20 mouse cellular contexts compared by ENCODE assay signal in genomic region chr15:80019625-80020024, GRCm38 (mm10). TPM values are rescaled to one million over a fixed set of nuclear protein-coding genes. Genes with fewer than 3 reads are reported as not detected.
DNase-seq lines count a peak whose midpoint lies in the region; ATAC-seq lines count a peak whose summit lies in the region.
"Had no signal": no experiment of that assay in that cellular context is flagged by ENCODE, and none has a peak within 500 bp of the region (broad histone marks: within the 10 kb centered on the region; RNA-seq: fewer than 3 reads in every experiment).

No protein-coding gene starts in this region.

- no peak overlapping the region for H3K4me2 ChIP-seq in forebrain, embryonic 11.5 days (ENCODE audit: low read depth, low read length, severe bottlenecking)
- H3K4me2 ChIP-seq in lung, embryonic 15.5 days = no peak overlapping the region
- H3K4me2 ChIP-seq: liver, embryonic 11.5 days; lung, embryonic 14.5 days had no signal

- 0 out of 2 replicates have a peak overlapping the region, but pooled peaks have one; percentile 25 for H3K27ac ChIP-seq in forebrain, embryonic 10.5 days
- no peak overlapping the region for H3K27ac ChIP-seq in forebrain, embryonic 11.5 days (ENCODE audit: low read depth, low read length)
- H3K27ac ChIP-seq in heart, embryonic 10.5 days = 0 out of 2 replicates have a peak overlapping the region, but pooled peaks have one; percentile 4
- H3K27ac ChIP-seq in lung, embryonic 15.5 days = peak overlapping the region; percentile 73
- H3K27ac ChIP-seq in brown adipose tissue, adult 24 weeks (replicated peaks; ENCODE audit: low read depth, low read length) = peak overlapping the region; percentile 61

- H3K36me3 ChIP-seq in forebrain, embryonic 10.5 days (replicated peaks) = no peaks in the 10 kb centered on the region
- H3K36me3 ChIP-seq in forebrain, embryonic 11.5 days (ENCODE audit: control insufficient read depth, insufficient read depth, low read length) = no peaks in the 10 kb centered on the region
- H3K36me3 ChIP-seq in heart, embryonic 10.5 days = no peaks in the 10 kb centered on the region
- H3K36me3 ChIP-seq in lung, embryonic 15.5 days = no peaks in the 10 kb centered on the region

- DNase-seq in forebrain, embryonic 10.5 days (ENCODE audit: extremely low spot score, low spot score) = no peak
- DNase-seq in forebrain, embryonic 11.5 days (ENCODE audit: low spot score) = no peak
- DNase-seq in heart, embryonic 10.5 days (ENCODE audit: low spot score) = no peak
- DNase-seq in heart, adult 18-20 months = no peak
- DNase-seq in lung, postnatal 25 days (ENCODE audit: low spot score) = no peak
- no peak for DNase-seq in adipocyte (ENCODE audit: low spot score)
- DNase-seq: adrenal gland, postnatal 10 days; cerebellum, adult 11 months; cerebellum, postnatal 10 days; embryo, embryonic 11 days; heart, postnatal 4 days; kidney, adult 18-20 months; kidney, postnatal 10 days; left cerebral cortex, postnatal 4 days; lung, embryonic 14.5 days; thymus, adult 2 months had no signal

- peaks cover 50% of the 10 kb centered on the region for H3K27me3 ChIP-seq in forebrain, embryonic 10.5 days (ENCODE audit: poor library complexity, severe bottlenecking)
- peaks cover 21% of the 10 kb centered on the region for H3K27me3 ChIP-seq in forebrain, embryonic 11.5 days (ENCODE audit: control insufficient read depth, insufficient read depth, low read length)
- peaks cover 36% of the 10 kb centered on the region for H3K27me3 ChIP-seq in heart, embryonic 10.5 days (ENCODE audit: insufficient read depth, poor library complexity, severe bottlenecking)
- peaks cover 18% of the 10 kb centered on the region for H3K27me3 ChIP-seq in lung, embryonic 15.5 days

- 65% methylated on average over 4 of the region's 4 CpGs for WGBS in forebrain, embryonic 10.5 days
- 63% methylated on average over 4 of the region's 4 CpGs for WGBS in forebrain, embryonic 11.5 days
- WGBS in heart, embryonic 10.5 days = 48% methylated on average over 4 of the region's 4 CpGs
- 34% methylated on average over 4 of the region's 4 CpGs for WGBS in lung, embryonic 15.5 days

- H3K4me3 ChIP-seq in forebrain, embryonic 10.5 days = no peak overlapping the region
- no peak overlapping the region for H3K4me3 ChIP-seq in forebrain, embryonic 11.5 days (ENCODE audit: low read depth, low read length)
- no peak overlapping the region for H3K4me3 ChIP-seq in heart, embryonic 10.5 days
- H3K4me3 ChIP-seq in lung, embryonic 15.5 days = no peak overlapping the region
- H3K4me3 ChIP-seq in brown adipose tissue, adult 24 weeks (ENCODE audit: insufficient read depth, low read depth, low read length) = no peak overlapping the region
- H3K4me3 ChIP-seq: megakaryocyte, embryonic 14.5 days had no signal

- no peak for ATAC-seq in forebrain, embryonic 11.5 days (replicated peaks; ENCODE audit: low FRiP score)
- no peak for ATAC-seq in lung, embryonic 15.5 days (ENCODE audit: borderline replicate concordance, extremely low read depth, low FRiP score, low TSS enrichment)

- H3K9me3 ChIP-seq in forebrain, embryonic 10.5 days = no peaks in the 10 kb centered on the region
- no peaks in the 10 kb centered on the region for H3K9me3 ChIP-seq in forebrain, embryonic 11.5 days (ENCODE audit: control insufficient read depth, low read length)
- H3K9me3 ChIP-seq in heart, embryonic 10.5 days = no peaks in the 10 kb centered on the region
- no peaks in the 10 kb centered on the region for H3K9me3 ChIP-seq in lung, embryonic 15.5 days
- H3K9me3 ChIP-seq: megakaryocyte, embryonic 14.5 days had no signal

- no peak overlapping the region for H3K9ac ChIP-seq in forebrain, embryonic 11.5 days (ENCODE audit: low read length)
- no peak overlapping the region for H3K9ac ChIP-seq in lung, embryonic 15.5 days
- H3K9ac ChIP-seq: lung, embryonic 14.5 days had no signal

- peaks cover 25% of the 10 kb centered on the region for H3K4me1 ChIP-seq in forebrain, embryonic 10.5 days
- peaks cover 2% of the 10 kb centered on the region; the same call in 1 of the 2 replicates for H3K4me1 ChIP-seq in forebrain, embryonic 11.5 days (replicated peaks; ENCODE audit: control insufficient read depth, insufficient read depth, low read length)
- peaks cover 36% of the 10 kb centered on the region for H3K4me1 ChIP-seq in heart, embryonic 10.5 days
- peaks cover 20% of the 10 kb centered on the region for H3K4me1 ChIP-seq in lung, embryonic 15.5 days
- peaks cover 4% of the 10 kb centered on the region for H3K4me1 ChIP-seq in brown adipose tissue, adult 24 weeks (ENCODE audit: control insufficient read depth, insufficient read depth, insufficient read length, low read length)

RNA-seq across cellular contexts. Expression of gene Pdgfb, which starts 4.8 kb away (rescaled TPM):
- polyA plus RNA-seq in forebrain, embryonic 10.5 days (2016; fragmentation: Nextera tagmentation; extraction: Ambion mirVana) = 1.8 TPM in 2 replicates
- 2.8 and 2.9 TPM in 2 replicates for polyA plus RNA-seq in forebrain, embryonic 11.5 days (2014; fragmentation: Nextera tagmentation; extraction: Ambion mirVana)
- polyA plus RNA-seq in heart, embryonic 10.5 days (2016; fragmentation: Nextera tagmentation; extraction: Ambion mirVana) = 0.95 and 1.9 TPM in 2 replicates
- total RNA-seq in heart, adult 18-20 months (2021) = 10 to 100 TPM; 23.1 to 29.3 TPM
- polyA plus RNA-seq in lung, embryonic 15.5 days (2015; fragmentation: Nextera tagmentation; extraction: Ambion mirVana) = 8.4 TPM in 2 replicates
- polyA plus RNA-seq in brown adipose tissue, adult 24 weeks (2012; ENCODE audit: insufficient read depth, insufficient read length, missing spikeins) = 9.8 and 13.0 TPM in 2 replicates

RNA-seq across cellular contexts. Expression of gene Cbx7, which starts 48.7 kb away (rescaled TPM):
- polyA plus RNA-seq in forebrain, embryonic 10.5 days (2016; fragmentation: Nextera tagmentation; extraction: Ambion mirVana) = 2.8 and 3.9 TPM in 2 replicates
- polyA plus RNA-seq in forebrain, embryonic 11.5 days (2014; fragmentation: Nextera tagmentation; extraction: Ambion mirVana) = 2.5 and 3.3 TPM in 2 replicates
- 0.82 and 1.0 TPM in 2 replicates for polyA plus RNA-seq in heart, embryonic 10.5 days (2016; fragmentation: Nextera tagmentation; extraction: Ambion mirVana)
- 10 to 100 TPM; 17.8 to 29.8 TPM for total RNA-seq in heart, adult 18-20 months (2021)
- 2.4 and 2.8 TPM in 2 replicates for polyA plus RNA-seq in lung, embryonic 15.5 days (2015; fragmentation: Nextera tagmentation; extraction: Ambion mirVana)
- polyA plus RNA-seq in brown adipose tissue, adult 24 weeks (2012; ENCODE audit: insufficient read depth, insufficient read length, missing spikeins) = 6.8 and 7.1 TPM in 2 replicates
